Mouse (Mus musculus) lung, postnatal 14 days (tissue): Measurements from ENCODE around the gene Katnb1.
A peak's percentile ranks its signal among the peaks of the same experiment; 100 is the strongest.

Experiments used
- DNase-seq: peaks from one replicate; pipeline ENCODE4 v3.0.0; 2021

The Katnb1 gene

DNA sequence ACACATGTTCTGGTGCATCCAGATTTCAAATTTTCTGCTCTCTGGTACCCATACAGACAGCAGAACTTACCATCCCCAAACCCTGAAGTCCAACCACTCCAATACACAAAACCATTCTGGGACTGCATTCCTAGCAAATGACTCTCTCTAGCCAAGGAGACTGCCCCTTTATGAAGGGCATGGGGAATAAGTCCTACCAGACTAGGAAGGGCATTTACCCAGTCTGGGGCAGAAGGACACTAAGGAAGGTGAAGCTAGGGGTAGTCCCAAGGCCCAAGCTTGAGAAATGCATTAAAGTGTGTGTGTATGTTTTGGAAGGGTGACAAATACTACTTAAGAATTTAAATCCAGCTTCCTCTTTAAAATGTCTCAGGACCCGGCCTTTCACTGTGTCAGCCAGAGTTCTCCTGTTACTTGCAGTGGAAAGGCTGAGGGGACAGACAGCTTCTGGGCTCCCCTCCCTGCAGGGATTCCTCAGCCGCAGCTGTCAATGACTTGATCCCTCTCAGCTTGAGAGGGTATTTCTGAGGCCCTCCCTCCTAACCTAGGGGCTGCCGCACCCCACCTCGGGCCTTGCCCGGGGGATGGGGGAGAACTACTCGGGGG, 60.6 kb downstream of the Katnb1 start:
- peak; percentile 45 for DNase-seq

DNA sequence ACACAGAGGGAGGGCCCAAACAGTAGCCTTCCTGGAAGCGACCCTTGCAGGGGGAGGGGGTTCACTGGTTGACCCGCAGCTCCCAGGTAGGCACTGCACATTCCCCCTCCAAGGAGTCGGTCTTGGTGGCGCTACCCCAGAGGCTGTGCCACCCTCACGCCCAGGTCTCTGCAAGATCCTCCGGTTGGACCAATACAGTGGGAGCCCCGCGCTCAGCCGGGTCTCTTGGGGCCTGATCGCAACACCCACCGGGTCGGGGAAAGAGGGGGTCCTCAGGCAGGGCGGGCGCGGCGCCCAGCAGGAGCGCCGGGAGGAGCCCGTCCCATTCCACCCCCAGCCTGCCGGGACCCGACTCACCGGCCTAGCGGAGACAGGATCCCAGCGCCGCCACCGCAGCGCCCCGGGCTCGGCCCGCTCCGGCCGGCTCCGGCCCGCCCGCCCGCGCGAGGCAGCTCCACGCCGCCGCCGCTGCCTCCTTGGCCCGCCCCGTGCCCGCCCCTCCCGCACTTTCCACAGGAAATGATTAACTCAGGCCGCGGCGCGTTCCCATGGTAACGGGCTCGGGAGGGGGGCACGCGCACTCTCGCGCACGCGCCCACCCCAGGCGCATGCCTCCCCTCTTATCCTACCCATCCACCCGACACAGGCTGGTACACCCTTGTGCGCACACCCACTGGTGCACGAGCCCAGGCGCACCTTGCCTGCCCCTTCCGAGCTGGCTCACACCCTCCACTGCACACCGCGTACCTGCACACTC, 61.3 kb downstream of the Katnb1 start:
- DNase-seq = peak; percentile 86

DNA sequence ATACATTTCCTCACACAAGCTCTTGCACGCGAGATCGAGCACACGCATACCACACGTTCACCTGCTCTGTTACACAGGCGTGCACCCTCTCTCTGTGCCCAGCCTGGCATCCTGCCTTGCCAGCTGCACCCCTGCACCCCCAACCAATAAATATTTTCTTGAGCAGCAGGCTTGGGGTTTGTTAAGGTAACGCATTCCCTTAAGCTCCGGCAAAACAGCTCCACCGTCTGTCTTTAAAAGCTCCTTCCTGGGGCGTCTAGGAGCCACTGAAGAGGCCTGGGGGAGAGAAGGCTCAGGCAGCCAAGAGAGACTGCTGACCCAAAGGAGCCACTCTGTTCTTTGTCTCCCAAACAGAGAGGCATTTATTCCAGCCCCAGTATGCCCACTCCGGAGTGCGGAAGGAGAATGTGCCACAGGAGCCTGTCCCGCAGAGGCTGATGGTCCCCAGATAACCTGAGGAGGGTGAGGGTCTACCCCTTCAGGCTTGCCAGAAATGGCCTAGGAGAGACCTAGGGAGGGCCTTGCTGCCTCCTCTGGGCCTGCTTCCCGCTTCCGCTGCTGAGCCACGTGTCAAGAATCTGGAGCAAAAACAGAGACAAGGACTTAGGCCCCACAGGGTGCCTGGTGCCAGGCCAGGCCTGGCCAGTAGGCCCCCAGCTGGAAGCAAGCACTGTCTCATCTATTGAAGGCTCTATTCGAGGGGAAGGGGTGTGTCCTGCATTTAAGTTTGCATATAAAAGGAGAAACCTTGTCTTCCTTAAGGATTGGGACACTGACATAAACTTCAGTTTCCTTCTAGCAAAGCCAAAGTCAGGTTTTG, 62.2 kb downstream of the Katnb1 start:
- DNase-seq = peak; percentile 34

DNA sequence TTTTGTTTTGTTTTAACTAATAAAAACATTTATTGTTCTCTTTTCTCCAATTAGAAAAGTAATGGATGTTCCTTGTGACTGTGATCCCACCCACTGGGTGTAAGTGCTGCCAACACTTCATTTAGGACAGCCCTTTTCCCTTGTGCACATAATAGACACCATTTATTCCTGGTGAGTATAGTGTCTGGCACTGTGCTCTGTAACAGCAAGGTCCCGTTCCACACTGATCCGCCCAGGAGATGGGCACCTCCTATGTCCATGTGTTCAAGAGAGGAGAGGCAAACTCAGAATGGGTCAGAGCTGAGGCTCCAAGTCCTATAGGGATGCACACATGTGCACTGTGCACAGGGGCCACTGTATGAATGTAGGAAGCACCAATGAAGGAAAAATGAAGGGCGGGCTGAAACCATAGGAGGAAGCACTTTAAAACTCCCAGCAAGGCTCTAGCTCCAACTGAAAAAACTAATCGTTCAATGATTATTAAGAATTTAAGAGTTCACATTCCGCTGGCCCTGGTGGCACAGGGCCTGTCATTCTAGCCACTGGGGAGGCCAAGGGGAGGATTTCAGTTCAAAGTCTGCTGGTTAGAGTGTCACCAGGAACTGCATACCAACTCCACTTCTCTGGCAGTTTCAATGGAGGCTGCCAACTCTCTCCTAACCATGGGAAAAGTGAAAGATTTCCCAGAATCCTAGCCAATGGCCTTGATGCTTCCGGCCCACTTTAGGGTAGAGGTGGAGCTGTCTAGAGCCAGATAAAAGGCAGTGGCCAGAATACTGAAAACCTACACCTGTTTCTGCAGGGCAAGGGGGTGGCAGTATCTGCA, 63.0 kb downstream of the Katnb1 start:
- no peak for DNase-seq

DNA sequence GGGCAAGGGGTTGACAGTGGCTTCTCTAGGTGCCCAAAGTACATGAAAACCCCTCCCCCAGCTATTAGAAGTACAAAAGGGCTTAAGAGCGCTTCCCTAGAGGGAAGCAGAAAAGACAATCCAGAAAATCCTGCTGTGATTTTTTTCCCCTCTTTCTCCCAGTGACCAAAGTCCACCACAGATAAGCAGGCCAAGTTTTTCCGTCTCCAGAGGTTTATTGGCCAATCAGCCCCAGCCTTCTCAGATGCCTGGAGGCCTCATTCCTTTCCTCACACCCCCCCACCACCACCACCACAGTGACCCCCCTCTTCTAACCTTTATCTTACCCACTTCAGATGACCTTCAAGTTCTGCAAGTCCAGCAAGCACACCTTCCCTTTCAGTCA, 63.6 kb downstream of the Katnb1 start:
- DNase-seq = no peak

DNA sequence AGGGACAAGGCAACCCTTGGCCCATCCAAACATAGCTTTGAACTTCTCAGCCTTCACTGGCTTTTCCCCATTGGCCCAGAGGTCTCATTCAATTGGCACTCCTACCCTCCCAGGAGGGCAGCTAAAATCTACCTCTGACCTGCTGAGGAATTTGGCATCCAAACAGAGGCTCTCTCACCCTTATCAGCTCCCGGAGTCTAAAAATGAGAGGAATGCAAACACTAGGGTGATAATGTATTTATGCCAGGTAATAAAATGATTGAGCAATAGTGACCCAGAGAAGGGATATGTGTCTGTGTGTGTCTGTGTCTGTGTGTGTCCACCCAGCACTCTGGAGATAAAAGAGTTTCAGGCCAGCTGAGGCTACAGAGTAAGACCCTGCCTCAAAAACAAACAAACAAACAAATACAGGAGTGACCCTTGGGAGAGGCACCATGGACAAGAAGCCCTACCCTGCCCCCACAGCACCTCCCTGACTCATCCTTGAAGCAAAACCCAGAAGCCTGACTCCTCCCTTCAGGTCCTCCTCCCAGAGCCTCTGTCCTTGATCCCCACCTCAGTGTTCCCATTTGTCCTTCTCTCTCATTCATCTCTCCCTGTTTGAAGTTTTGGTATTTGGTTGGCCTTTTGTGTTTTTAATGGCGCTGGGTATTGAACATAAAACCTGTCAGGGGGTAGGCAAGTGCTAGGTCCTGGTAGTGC, 65.2 kb downstream of the Katnb1 start:
- peak; percentile 23 for DNase-seq

DNA sequence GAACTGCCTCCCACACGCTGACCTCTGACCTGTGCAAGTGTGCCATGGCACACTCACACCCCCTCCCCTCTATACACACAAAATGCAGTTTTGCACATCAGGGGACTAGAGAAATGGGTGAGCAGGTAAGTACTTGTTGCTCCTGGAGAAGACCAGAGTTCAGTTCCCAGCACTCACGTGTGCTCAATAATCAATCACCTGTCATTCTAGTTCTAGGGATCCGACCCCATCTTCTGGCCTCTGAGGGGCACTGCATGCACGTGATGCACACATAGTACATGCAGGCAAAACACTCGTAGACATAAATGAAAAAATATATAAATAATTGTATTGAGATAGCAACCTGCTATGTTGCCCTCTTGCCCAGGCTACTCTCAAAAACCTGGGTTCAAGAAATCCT, 65.9 kb downstream of the Katnb1 start:
- DNase-seq = no peak

DNA sequence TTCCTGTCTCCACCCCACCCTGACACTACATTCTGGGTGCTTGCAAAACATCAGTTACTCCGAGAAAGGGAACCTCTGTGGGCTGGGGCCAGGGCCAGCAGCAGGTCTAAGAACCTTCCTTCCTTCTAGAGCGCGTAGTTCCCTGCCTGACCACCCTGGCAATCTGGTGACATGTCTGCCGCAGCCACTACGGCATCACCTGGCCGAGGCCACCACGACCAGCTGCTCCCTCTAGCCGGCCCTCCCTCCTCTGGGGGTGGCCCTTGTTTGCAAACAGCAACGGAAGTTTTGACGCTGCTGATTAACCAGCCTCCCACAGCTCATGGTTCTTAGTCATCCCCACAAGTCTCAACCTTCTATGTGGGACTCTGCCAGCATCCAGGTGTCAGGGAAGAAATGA, 68.4 kb downstream of the Katnb1 start:
- DNase-seq = no peak

DNA sequence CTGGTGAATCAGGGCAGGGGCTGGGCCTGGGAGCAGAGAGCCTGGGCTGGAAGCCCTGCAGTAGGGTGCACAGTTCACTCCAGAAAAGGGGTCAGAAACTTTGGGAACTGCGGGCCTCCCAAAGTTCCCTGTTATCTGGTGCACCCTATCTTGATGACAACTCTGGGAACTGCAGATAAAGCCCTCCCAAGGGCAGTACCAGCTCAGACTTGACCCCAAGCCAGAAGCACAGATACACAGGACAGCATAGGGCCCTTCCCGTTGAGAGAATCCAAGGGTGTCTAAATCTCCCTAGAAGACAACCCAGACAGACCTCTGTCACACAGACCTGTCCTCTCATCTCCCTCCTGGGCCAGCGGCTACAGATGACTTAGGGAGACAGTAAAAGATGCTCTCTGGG, 69.6 kb downstream of the Katnb1 start:
- no peak for DNase-seq
